Mouse (Mus musculus): ENCODE results near the gene Dennd6b.

The Dennd6b gene

GRCm38 (mm10) chr15:89196313-89196706 lies at the start of gene Dennd6b:
TSS of gene Dennd6b (minus strand) at chr15:89196496.
- peak; percentile 97 for DNase-seq (ENCODE audit: low spot score)

DNA sequence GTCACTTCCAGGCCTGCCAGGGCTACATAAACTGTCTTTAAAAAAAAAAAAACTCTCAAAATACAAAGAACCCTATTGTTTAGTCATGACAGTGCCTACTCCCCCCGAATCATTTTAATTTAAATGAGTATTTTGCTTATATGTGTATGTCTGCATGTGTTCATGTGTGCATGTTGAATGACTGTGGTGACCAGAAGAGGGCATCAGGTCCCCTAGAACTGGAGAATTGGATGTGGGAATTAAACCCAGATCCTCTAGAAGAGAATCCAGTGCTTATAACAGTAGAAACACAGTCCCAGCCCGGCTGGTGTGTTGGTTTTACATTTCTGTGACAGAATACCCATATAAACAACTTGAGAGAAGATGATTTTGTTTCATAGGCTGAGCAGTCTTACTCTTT lies 44.7 kb upstream of the Dennd6b start:
- DNase-seq (ENCODE audit: low spot score) = no peak

DNA sequence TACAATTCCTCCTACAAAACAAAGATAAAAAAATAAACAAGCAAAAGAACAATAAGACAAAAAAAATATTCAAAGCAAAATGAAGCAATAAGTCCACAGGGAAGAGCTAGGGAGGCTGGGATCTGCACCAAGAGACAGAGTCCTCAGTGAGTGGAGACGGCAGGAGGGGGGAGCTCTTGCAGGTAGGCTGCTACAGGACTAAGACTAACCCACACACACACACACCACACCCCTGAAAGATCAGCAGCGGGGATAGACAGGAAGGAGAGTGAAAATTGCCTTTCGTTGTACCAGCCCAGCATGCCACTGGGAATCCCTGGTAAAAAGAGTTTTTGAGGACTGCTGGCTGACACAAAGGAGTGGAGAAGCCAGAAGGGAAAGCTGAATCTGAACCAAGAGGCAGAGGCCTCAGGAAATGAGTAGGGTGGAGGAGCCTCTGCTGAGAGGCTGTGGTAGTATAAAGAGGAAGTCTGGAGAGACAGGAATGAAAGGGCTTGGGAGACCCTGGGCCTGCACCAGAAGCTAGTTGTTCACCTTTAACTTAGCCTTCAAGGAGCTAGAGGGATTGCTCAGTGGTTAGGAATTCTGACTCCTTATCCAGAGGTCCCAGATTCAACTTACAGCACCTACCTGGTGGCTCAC lies 43.6 kb upstream of the Dennd6b start:
- no peak for DNase-seq (ENCODE audit: low spot score)

- no peak for DNase-seq (ENCODE audit: low spot score)
These were observed 37.8 kb upstream of the Dennd6b start for GRCm38 (mm10) chr15:89234052-89234451.

DNA sequence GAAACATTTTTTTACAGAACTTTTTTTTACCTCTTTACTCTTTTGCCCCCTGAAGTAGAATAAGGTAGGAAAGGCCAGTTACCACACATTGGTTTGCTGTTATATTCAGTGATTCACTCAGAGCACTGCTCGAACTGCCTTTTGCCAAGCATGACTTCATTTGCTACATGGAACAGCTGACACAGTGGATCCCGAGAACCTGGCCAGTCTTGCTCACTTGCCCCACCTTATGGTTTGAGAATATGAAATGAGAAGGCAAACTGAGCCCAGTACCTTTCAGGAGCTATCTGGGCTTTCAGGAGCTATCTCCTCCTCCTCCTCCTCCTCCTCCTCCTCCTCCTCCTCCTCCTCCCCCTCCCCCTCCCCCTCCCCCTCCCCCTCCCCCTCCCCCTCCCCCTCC lies 37.3 kb upstream of the Dennd6b start:
- DNase-seq (ENCODE audit: low spot score) = no peak

DNA sequence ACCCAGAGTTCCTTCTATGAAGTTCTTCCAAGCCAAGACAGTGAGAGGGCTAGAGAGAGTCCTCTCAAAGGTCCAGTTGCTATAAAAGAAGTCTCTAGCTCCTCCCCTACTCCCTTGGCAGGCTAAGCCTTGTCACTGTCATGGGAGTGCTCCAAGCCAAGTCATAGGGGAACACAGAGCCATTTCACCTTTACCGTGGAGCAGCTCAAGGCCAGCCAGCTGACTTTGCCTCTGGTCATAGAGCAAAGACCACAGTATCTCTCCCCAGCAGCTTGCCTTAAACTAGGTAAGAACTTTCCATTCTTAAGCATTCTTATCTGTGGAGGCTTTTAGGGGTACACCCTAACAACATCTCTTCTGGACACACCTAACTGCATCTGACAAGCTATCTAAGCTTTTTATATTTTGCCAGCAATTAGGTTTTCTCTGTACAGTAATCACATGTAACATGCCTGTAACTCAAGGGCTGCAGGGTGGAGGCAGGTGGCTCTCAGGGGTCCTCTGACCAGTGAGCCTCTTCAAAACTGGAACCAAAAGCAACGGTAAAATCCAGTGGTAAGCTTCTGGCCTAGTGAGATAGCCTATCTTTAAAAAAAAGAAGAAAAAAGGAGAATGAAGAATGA lies 19.4 kb upstream of the Dennd6b start:
- DNase-seq (ENCODE audit: low spot score) = no peak

- no peak for DNase-seq (ENCODE audit: low spot score)
These were observed 18.7 kb upstream of the Dennd6b start for GRCm38 (mm10) chr15:89214953-89215352.

DNA sequence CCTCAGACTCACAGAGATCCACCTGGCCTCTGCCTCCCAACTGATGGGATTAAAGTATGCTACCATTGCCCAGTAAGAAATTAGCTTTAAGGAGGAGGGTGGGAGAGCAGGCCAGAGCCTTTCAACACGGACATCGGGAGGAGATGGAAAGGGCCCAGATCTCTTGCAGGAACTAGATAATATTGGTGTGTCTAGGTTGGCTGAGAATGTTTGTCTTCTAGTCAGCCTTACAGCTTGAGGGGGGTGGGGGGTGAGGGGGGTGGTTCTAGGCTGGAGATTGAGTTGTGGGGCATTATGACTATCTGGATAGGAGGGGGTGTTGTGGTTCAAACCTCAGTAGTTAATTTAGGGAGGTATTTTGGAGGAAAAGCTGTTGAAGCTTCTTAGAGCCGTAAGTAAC lies 17.2 kb upstream of the Dennd6b start:
- DNase-seq (ENCODE audit: low spot score) = no peak

GRCm38 (mm10) chr15:89212495-89212894 lies 16.2 kb upstream of the Dennd6b start:
- DNase-seq (ENCODE audit: low spot score) = no peak

DNA sequence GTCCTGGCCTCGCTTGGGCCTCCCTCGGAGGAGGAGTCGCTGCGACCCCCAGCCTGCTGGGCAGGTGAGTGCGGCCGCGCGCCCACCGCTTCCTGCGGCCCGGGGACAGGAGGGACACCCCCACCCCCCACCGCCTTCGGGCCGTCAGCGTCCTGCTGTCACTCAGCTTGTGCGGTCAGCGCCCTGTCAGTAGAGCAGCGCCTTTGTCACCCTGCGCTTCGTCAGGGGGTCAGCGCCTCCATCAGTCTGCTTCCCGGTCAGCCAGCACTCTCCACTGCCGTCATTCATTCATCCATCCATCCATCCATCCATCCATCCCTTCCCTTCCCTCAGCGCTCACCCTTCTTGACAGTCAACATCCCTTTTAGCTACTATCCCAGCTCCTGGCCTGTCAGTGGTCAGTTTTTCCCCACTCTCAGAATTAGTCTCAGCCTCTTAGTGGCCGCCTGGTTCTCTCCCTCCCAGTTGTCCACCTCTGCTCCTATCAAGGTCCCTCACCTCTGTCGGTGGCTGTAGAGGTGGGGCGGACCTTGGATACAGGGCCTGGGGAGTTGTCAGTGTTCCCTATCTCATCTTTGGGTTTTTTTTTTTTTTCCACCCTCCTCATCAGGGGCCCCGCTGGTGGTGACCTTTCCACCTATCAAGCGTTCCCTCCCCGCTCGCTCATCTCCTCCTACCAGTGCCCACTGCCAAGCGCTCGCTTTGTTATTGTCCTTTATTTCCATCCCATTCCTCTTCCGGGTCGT lies 15.6 kb upstream of the Dennd6b start:
- DNase-seq (ENCODE audit: low spot score) = no peak

- peak; percentile 65 for DNase-seq (ENCODE audit: low spot score)
These were observed 14.8 kb upstream of the Dennd6b start, which contains the start of gene Ppp6r2 for GRCm38 (mm10) chr15:89210915-89211715. TSS of gene Ppp6r2 (plus strand) at chr15:89211553.

DNA sequence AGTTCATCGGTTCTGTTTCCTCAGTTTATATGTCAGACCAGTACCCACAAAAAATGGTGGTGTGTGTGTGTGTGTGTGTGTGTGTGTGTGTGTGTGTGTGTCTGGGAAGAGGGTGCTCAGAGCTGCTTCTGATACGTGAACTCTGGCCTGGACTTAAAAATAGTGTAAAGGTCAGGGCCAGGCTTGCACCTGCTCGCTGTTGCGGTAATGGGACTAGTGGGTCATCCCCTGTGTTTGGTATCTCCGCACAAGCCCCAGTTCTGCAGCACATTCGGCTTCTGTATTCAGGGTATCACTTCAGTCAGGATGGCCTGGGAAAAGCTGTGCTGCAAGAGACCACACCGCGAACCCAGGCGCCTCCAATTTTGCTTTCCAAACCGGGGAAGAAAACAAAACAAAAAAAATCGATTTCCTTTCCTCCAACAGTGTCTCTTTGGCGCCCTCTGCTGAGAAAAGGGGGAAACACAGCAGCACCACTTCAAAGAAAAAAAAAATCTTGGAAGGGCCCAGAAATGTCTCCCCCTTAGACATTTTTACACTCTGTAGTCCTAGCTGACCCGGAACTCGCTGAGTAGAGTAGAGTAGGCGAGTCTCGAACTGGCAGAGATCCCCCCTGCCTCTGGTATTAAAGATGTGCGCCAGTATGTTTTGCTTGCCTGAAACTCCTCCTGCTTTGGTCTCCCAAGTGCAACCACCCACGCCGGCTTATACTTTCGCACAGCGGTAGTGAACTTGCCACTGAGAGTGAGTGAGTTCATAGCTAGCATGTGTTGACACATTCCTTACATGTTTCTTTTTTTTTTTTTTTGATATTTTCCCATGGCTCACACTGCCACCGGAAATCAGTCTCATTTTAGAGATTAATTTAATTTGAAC lies 13.8 kb upstream of the Dennd6b start:
- peak; percentile 84 for DNase-seq (ENCODE audit: low spot score)

- DNase-seq (ENCODE audit: low spot score) = no peak
These were observed 11.2 kb upstream of the Dennd6b start for GRCm38 (mm10) chr15:89207457-89207856.

GRCm38 (mm10) chr15:89197056-89197455 lies 760 bp upstream of the Dennd6b start:
- no peak for DNase-seq (ENCODE audit: low spot score)

- DNase-seq (ENCODE audit: low spot score) = peak; percentile 80
These were observed 495 bp downstream of the Dennd6b start for GRCm38 (mm10) chr15:89195690-89196312.

DNA sequence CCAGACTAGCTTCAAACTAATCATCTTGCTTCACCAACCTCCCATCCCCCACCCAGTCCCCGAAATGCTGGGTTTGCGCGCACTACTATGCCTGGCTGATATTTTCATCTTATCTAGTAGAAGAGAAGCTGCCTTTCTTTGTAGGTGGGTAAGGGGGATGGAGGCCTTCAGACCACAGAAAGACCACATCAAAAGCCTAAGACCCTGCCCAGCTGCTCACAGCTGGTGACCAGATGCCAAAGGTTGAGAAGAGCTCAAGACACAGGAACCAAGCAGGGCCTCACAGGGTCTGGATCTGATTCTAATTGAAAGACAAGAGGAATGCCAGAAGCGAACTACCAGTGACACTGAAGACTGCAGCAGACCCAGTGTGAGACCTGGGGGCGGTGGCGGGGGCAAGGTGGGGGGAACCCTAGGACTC lies 1.0 kb downstream of the Dennd6b start:
- DNase-seq (ENCODE audit: low spot score) = no peak

GRCm38 (mm10) chr15:89184937-89185227 lies 11.4 kb downstream of the Dennd6b start:
- DNase-seq (ENCODE audit: low spot score) = no peak

- DNase-seq (ENCODE audit: low spot score) = no peak
These were observed 12.0 kb downstream of the Dennd6b start for GRCm38 (mm10) chr15:89184141-89184936.

- no peak for DNase-seq (ENCODE audit: low spot score)
These were observed 13.5 kb downstream of the Dennd6b start for GRCm38 (mm10) chr15:89182842-89183241.

GRCm38 (mm10) chr15:89182328-89182741 lies 14.0 kb downstream of the Dennd6b start:
- DNase-seq (ENCODE audit: low spot score) = no peak

Measured in T-cell, adult 2 months (primary cell).